Mouse (Mus musculus) heart, adult 2 months (tissue): ENCODE measurements around the gene Coq5. TPM values are rescaled to one million over a fixed set of nuclear protein-coding genes. Genes with fewer than 3 reads are reported as not detected.

Experiments used
- DNase-seq, 2 experiments: peaks; one replicate each; pipeline ENCODE4 v3.0.0; 2021
- H3K27ac ChIP-seq: fragments of 200-600 bp; 2 replicates; pipeline ENCODE4 v1.8.1; 2022
- H3K27me3 ChIP-seq: fragments of 200-500 bp; 2 replicates; pipeline ENCODE4 v1.6.1; 2012; ENCODE audit warnings: mild to moderate bottlenecking, low read length, inconsistent platforms, mixed read lengths; ENCODE audit not compliant: control insufficient read depth, insufficient read depth
- H3K36me3 ChIP-seq: fragments of 200-500 bp; 2 replicates; pipeline ENCODE4 v1.6.1; 2012; ENCODE audit warnings: low read length, inconsistent platforms; ENCODE audit not compliant: control insufficient read depth, insufficient read depth
- H3K4me1 ChIP-seq: fragments of 200-500 bp; 2 replicates; pipeline ENCODE4 v1.6.1; 2011; ENCODE audit warnings: low read length; ENCODE audit not compliant: control insufficient read depth, insufficient read depth
- H3K4me3 ChIP-seq: fragments of 200-600 bp; 2 replicates; pipeline ENCODE4 v1.8.1; 2022
- H3K79me2 ChIP-seq: fragments of 200-500 bp; replicated peaks from 2 replicates; pipeline ENCODE4 v1.6.1; 2012; ENCODE audit warnings: mild to moderate bottlenecking, inconsistent platforms, low read length, moderate library complexity, mixed read lengths; ENCODE audit not compliant: control insufficient read depth, insufficient read depth
- H3K9ac ChIP-seq: fragments of 200-500 bp; 2 replicates; pipeline ENCODE4 v1.6.1; 2012; ENCODE audit warnings: low read depth, mild to moderate bottlenecking, control low read depth, inconsistent platforms, low read length, mixed read lengths
- CTCF ChIP-seq: fragments of 200-600 bp; IDR thresholded peaks from 2 replicates; pipeline ENCODE4 v1.8.1; 2022; ENCODE audit warnings: antibody characterized with exemption, mild to moderate bottlenecking, moderate library complexity
- EP300 ChIP-seq: fragments of 200-500 bp; IDR thresholded peaks from 2 replicates; pipeline ENCODE4 v1.6.1; 2011; ENCODE audit warnings: low read depth, low read length, control low read depth; ENCODE audit not compliant: insufficient read depth
- POLR2A ChIP-seq: fragments of 200-500 bp; IDR thresholded peaks from 2 replicates; pipeline ENCODE4 v1.6.1; 2011; ENCODE audit warnings: mild to moderate bottlenecking, low read depth, low read length, control low read depth; ENCODE audit not compliant: insufficient read depth
- WGBS: fragments of 180-500 bp; shearing (Covaris S2); methylation state at CpG from one replicate; pipeline ENCODE4 v1.1.7; 2018; 5-methylcytosine and 5-hydroxymethylcytosine counted together
- intact Hi-C: fragments of 180-260 bp; cut with DNase I; formaldehyde crosslinking; loops from one replicate; pipeline ENCODE4 v1.15.1; 2025
- polyA plus RNA-seq: library from polyadenylated mRNA; depleted of rRNA; stranded (reverse); fragments of >200 nt; gene quantifications from 2 replicates; pipeline ENCODE4 v1.2.3, GENCODE M21; 2012
- total RNA-seq, 2 experiments: library from RNA; stranded (reverse); gene quantifications; 2 replicates each; pipeline ENCODE4 v1.2.3; 2021

Gene Coq5
- total and polyA plus RNA-seq, 3 experiments: 57.1 to 146 (median 140) TPM

- intact Hi-C loops: loop anchor here (2.0 kb wide), 1 partner anchor 18 kb away; the partner anchor contains the start of gene Dynll1
- H3K79me2 ChIP-seq: no peaks in the 10 kb centered on the region
- peak; percentile 75 to 81 for DNase-seq
- WGBS: 1% methylated on average over 22 of the region's 22 CpGs
- no peaks in the 10 kb centered on the region for H3K36me3 ChIP-seq
- TF ChIP-seq POLR2A (peak; percentile 49; the same call in 1 of the 2 replicates), EP300 (0 out of 2 replicates have a peak, but pooled peaks have one; percentile 40), CTCF (peak; percentile 69)
- H3K9ac ChIP-seq: peak overlapping the region; percentile 12
- no peaks in the 10 kb centered on the region for H3K4me1 ChIP-seq
- peak overlapping the region; percentile 53 for H3K4me3 ChIP-seq
- H3K27me3 ChIP-seq: no peaks in the 10 kb centered on the region
- peak overlapping the region; percentile 68 for H3K27ac ChIP-seq
Measured at GRCm38 (mm10) chr5:115319004-115319940, 39.8 kb downstream of the Coq5 start.

- peaks cover 3% of the 10 kb centered on the region; the same call in 1 of the 2 replicates for H3K4me1 ChIP-seq
- DNase-seq: peak in 1 of 2 experiments; percentile 21
- H3K36me3 ChIP-seq: no peaks in the 10 kb centered on the region
- TF ChIP-seq EP300 (no peak), POLR2A (no peak), CTCF (no peak)
- peak overlapping the region; percentile 98 for H3K4me3 ChIP-seq
- H3K27me3 ChIP-seq: no peaks in the 10 kb centered on the region
- H3K27ac ChIP-seq: peak overlapping the region; percentile 80
- H3K9ac ChIP-seq: peak overlapping the region; percentile 80
- H3K79me2 ChIP-seq: no peaks in the 10 kb centered on the region
- WGBS: 12% methylated on average over 11 of the region's 11 CpGs
- intact Hi-C loops: loop anchor here (2.0 kb wide), 2 partner anchors 26 to 54 kb away; partner anchors contain the start of genes Dynll1 and Rnf10
Measured at GRCm38 (mm10) chr5:115326256-115326831, 46.9 kb downstream of the Coq5 start.

- TF ChIP-seq CTCF (no peak), EP300 (no peak), POLR2A (peak; percentile 94)
- intact Hi-C loops: loop anchor here (1.0 to 2.0 kb wide), 3 partner anchors 13 to 54 kb away; partner anchors contain the start of genes Dynll1 and Rnf10
- Histone ChIP-seq H3K4me1 (peaks cover 3% of the 10 kb centered on the region; the same call in 1 of the 2 replicates), H3K4me3 (peak within 1 kb of the TSS; percentile 98), H3K9ac (peak within 1 kb of the TSS; percentile 87), H3K27ac (peak within 1 kb of the TSS; percentile 80), H3K27me3 (no peaks in the 10 kb centered on the region), H3K36me3 (no peaks in the 10 kb centered on the region), H3K79me2 (no peaks in the 10 kb centered on the region)
- WGBS: under 1% methylated on average over 87 of the region's 97 CpGs
- DNase-seq: peak; percentile 97 to 98
Measured at GRCm38 (mm10) chr5:115326875-115327609, 47.6 kb downstream of the Coq5 start, which contains the start of gene Srsf9. Gene Srsf9 (plus strand): TSS chr5:115327177.

GRCm38 (mm10) chr5:115327610-115328548 is 48.4 kb downstream of the Coq5 start:
- WGBS: 1% methylated on average over 54 of the region's 55 CpGs
- Histone ChIP-seq H3K4me1 (peaks cover 3% of the 10 kb centered on the region; the same call in 1 of the 2 replicates), H3K9ac (peak overlapping the region; percentile 87), H3K27ac (peak overlapping the region; percentile 80), H3K4me3 (peak overlapping the region; percentile 98), H3K36me3 (no peaks in the 10 kb centered on the region), H3K79me2 (no peaks in the 10 kb centered on the region), H3K27me3 (no peaks in the 10 kb centered on the region)
- no peak for TF ChIP-seq EP300
- no peak for TF ChIP-seq POLR2A
- TF ChIP-seq CTCF: no peak
- intact Hi-C loops: loop anchor here (1.0 to 2.0 kb wide), 3 partner anchors 12 to 55 kb away; partner anchors contain the start of genes Dynll1 and Rnf10
- DNase-seq: peak; percentile 46 to 65

GRCm38 (mm10) chr5:115330955-115331354 is 51.5 kb downstream of the Coq5 start:
- H3K79me2 ChIP-seq: no peaks in the 10 kb centered on the region
- intact Hi-C loops: no loop called here
- H3K4me1 ChIP-seq: peaks cover 3% of the 10 kb centered on the region; the same call in 1 of the 2 replicates
- H3K4me3 ChIP-seq: no peak overlapping the region
- no peak overlapping the region for H3K9ac ChIP-seq
- DNase-seq: no peak
- no peak for TF ChIP-seq CTCF
- no peak for TF ChIP-seq POLR2A
- TF ChIP-seq EP300: no peak
- peaks cover 6% of the 10 kb centered on the region for H3K36me3 ChIP-seq
- 62% methylated on average over 9 of the region's 9 CpGs for WGBS
- H3K27ac ChIP-seq: no peak overlapping the region
- no peaks in the 10 kb centered on the region for H3K27me3 ChIP-seq
